Mouse (Mus musculus) midbrain, embryonic 14.5 days (tissue): ENCODE results near the gene Rhobtb3. TPM values are rescaled to one million over a fixed set of nuclear protein-coding genes. Genes with fewer than 3 reads are reported as not detected.

Experiments
- ATAC-seq: fragments of 200-750 bp; cut with Nextera tagmentation; 2 replicates; pipeline ENCODE4 v1.8.0; 2017; ENCODE audit warnings: moderate number of reproducible peaks, moderate library complexity; ENCODE audit not compliant: low FRiP score, low TSS enrichment
- DNase-seq: peaks from one replicate; pipeline ENCODE4 v3.0.0-alpha.2; 2015
- H3K27ac ChIP-seq: fragments of 300-500 bp; sonication (generic); replicated peaks from 2 replicates; pipeline ENCODE4 v1.5.1; 2014; ENCODE audit warnings: mild to moderate bottlenecking, low read depth, low read length, moderate library complexity
- H3K27me3 ChIP-seq: fragments of 300-500 bp; sonication (generic); 2 replicates; pipeline ENCODE4 v1.6.1; 2014; ENCODE audit warnings: low read length, control low read depth, mixed read lengths; ENCODE audit not compliant: control insufficient read depth, insufficient read depth
- H3K36me3 ChIP-seq: fragments of 300-500 bp; sonication (generic); 2 replicates; pipeline ENCODE4 v1.6.1; 2014; ENCODE audit warnings: low read length, control low read depth; ENCODE audit not compliant: control insufficient read depth, insufficient read depth
- H3K4me1 ChIP-seq: fragments of 300-500 bp; sonication (generic); 2 replicates; pipeline ENCODE4 v1.6.1; 2014; ENCODE audit warnings: mild to moderate bottlenecking, antibody characterized with exemption, low read length, control low read depth; ENCODE audit not compliant: control insufficient read depth, insufficient read depth
- H3K4me2 ChIP-seq: fragments of 300-500 bp; sonication (generic); 2 replicates; pipeline ENCODE4 v1.6.1; 2014; ENCODE audit warnings: mild to moderate bottlenecking, low read length, moderate library complexity
- H3K4me3 ChIP-seq: fragments of 300-500 bp; sonication (generic); replicated peaks from 2 replicates; pipeline ENCODE4 v1.5.1; 2014; ENCODE audit warnings: low read depth, low read length
- H3K9ac ChIP-seq: fragments of 300-500 bp; sonication (generic); replicated peaks from 2 replicates; pipeline ENCODE4 v1.6.1; 2014; ENCODE audit warnings: mild to moderate bottlenecking, low read length, moderate library complexity
- H3K9me3 ChIP-seq: fragments of 300-500 bp; sonication (generic); 2 replicates; pipeline ENCODE4 v1.6.1; 2016; ENCODE audit warnings: low read length, control low read depth, mixed read lengths; ENCODE audit not compliant: control insufficient read depth
- WGBS: fragments of 180-500 bp; shearing (Covaris S2); extraction: QIAGEN DNeasy Blood & Tissue Kit; methylation state at CpG from one replicate; pipeline ENCODE4 v1.1.7; 2014; 5-methylcytosine and 5-hydroxymethylcytosine counted together
- polyA plus RNA-seq: library from polyadenylated mRNA; unstranded; fragments of >200 nt; fragmentation: Nextera tagmentation; extraction: Ambion mirVana; gene quantifications from 2 replicates; pipeline ENCODE4 v1.2.1, GENCODE M21; 2014

The Rhobtb3 gene
- polyA plus RNA-seq, 1 experiment from 2014 or later, result 40.6 TPM

DNA sequence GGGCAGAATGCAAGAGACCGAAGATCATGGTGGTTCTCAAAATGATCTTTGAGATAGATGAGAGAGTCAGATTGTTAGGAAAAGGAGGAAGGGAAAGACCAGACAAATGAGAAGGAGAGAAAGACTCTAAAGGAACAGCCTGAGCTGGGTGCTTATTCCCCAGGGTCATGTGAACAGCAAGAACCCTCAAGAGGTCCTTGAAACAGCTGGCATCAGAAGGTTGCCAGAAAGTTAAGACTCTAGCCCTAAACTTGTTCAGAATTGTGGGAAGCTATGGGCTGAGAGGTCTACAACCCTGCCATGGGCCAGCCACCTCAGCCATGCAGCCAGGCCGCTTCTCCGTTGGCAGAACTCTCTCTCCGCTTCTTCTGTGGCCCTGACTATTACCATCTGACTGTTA lies 105.2 kb downstream of the Rhobtb3 start:
- no peaks in the 10 kb centered on the region for H3K27me3 ChIP-seq
- no peak for DNase-seq
- H3K9ac ChIP-seq, result no peak overlapping the region; the same call in 1 of the 2 replicates
- ATAC-seq, result no peak
- no peaks in the 10 kb centered on the region for H3K9me3 ChIP-seq
- no peaks in the 10 kb centered on the region for H3K36me3 ChIP-seq
- H3K27ac ChIP-seq, result no peak overlapping the region
- H3K4me3 ChIP-seq, result no peak overlapping the region
- peaks cover 20% of the 10 kb centered on the region; the same call in 1 of the 2 replicates for H3K4me1 ChIP-seq
- no peak overlapping the region for H3K4me2 ChIP-seq
- WGBS, result 97% methylated on average over 4 of the region's 4 CpGs

DNA sequence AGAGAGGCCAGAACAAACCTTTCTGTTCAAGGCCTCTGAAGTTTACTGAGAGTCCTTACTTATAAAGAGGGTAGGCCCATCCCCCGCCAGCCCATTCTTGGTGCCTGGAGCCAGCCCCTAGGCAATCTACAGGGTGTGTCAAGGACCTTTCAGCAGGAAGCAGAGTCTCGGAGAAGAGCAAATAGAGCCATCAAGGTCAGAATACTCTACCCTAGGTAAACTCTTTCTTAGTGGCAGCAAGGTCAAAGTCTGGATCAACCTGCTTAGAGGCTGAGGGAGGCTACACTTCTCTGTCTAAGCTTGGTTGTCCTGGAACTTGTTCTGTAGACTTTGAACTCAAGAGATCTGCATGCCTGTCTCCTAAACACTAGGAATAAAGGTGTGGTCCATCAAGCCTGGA lies 108.3 kb downstream of the Rhobtb3 start:
- Histone ChIP-seq H3K4me1 (0 out of 2 replicates have a peak, but pooled peaks cover 4% of the 10 kb centered on the region), H3K9ac (no peak overlapping the region), H3K9me3 (no peaks in the 10 kb centered on the region), H3K27ac (no peak overlapping the region), H3K27me3 (no peaks in the 10 kb centered on the region), H3K4me2 (no peak overlapping the region), H3K36me3 (no peaks in the 10 kb centered on the region), H3K4me3 (no peak overlapping the region)
- no peak for ATAC-seq
- 61% methylated on average over 2 of the region's 2 CpGs for WGBS
- DNase-seq, result no peak

DNA sequence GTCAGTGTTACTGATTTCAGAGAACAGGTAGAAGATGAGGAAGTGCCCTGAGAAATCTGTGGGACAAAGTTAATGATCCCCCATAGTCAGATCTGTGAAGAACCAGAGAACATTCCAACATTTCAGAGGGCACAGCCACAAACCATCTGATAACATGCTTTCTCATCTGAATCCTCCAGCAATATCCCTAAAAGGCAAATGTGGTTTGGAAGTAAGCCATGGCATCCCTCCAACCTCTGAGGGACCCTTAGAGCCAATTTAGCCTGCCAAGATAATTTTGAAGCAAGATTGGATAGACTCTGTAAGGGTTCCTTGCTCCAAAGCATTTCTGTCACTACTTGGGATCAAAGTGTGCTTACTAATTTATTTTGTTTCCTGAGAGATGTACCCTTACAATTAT lies 110.2 kb downstream of the Rhobtb3 start:
- Histone ChIP-seq H3K4me2 (no peak overlapping the region), H3K27me3 (no peaks in the 10 kb centered on the region), H3K9me3 (no peaks in the 10 kb centered on the region), H3K36me3 (no peaks in the 10 kb centered on the region), H3K4me1 (no peaks in the 10 kb centered on the region), H3K4me3 (no peak overlapping the region), H3K9ac (no peak overlapping the region), H3K27ac (no peak overlapping the region)
- DNase-seq (no peak), ATAC-seq (no peak)

DNA sequence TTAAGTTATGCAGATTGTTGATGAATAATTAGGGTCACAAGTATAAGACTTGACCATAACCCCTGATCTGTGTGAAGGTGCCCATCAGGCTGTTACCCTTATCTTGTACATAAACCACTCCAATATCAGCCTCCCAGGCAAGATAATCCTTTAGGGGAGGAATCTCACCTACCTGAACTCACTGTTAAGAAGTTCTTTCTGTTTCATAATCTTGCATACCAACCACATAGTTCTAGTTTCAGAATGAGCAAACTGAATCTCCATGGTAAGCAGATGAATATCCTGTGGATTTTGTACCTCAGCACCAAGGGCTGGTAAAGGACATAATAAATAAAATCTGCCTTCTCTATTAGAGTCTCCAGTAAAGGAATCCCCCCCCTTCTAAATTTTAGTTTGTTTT lies 111.0 kb downstream of the Rhobtb3 start:
- ATAC-seq (no peak), DNase-seq (no peak)
- Histone ChIP-seq H3K27ac (no peak overlapping the region), H3K4me2 (no peak overlapping the region), H3K9ac (no peak overlapping the region), H3K9me3 (no peaks in the 10 kb centered on the region), H3K36me3 (no peaks in the 10 kb centered on the region), H3K27me3 (no peaks in the 10 kb centered on the region), H3K4me1 (no peaks in the 10 kb centered on the region), H3K4me3 (no peak overlapping the region)

DNA sequence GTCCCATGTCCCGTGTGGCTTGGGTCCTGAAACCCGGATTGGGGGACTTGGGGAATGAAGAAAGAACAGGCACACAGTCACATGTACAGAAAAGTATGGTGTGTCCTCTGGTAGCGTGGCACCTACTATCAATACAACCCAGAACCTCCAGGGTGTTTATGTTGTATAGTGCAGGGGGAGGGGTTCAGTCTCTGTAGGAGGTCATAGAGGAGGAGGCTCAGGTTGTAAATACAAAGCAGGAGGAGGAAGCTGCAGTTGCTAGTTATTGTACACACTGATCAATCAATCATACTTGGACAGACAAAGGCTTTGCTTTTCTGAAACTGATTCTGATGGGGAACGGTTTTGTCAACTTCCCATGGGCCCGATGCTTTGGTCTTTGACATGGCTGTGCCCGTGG lies 112.0 kb downstream of the Rhobtb3 start:
- ATAC-seq (no peak), DNase-seq (no peak)
- H3K27me3 ChIP-seq, result no peaks in the 10 kb centered on the region
- H3K27ac ChIP-seq, result no peak overlapping the region
- no peak overlapping the region for H3K9ac ChIP-seq
- no peaks in the 10 kb centered on the region for H3K36me3 ChIP-seq
- WGBS, result 83% methylated on average over 6 of the region's 6 CpGs
- no peak overlapping the region for H3K4me2 ChIP-seq
- no peaks in the 10 kb centered on the region for H3K9me3 ChIP-seq
- H3K4me3 ChIP-seq, result no peak overlapping the region
- H3K4me1 ChIP-seq, result no peaks in the 10 kb centered on the region

DNA sequence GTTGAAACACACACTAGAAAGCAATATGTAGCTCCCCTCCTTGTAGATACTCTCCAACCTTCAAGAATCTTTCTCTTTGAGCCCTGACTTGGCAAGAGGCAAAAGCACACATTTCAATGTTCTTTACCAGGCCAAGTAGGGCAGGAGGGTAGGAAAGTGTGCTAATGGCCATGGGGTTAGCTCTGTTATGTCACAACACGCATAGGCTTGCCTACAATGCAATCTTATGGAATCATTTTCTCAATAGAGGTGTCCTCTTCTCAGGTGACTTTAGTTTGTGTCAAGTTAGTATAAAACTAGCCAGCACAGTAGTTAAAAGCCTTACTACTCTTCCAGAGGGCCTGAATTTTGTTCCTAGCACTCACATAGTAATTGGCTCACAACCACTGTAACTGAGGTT lies 113.0 kb downstream of the Rhobtb3 start:
- Histone ChIP-seq H3K4me3 (no peak overlapping the region), H3K36me3 (no peaks in the 10 kb centered on the region), H3K27ac (no peak overlapping the region), H3K9ac (no peak overlapping the region), H3K27me3 (no peaks in the 10 kb centered on the region), H3K4me1 (no peaks in the 10 kb centered on the region), H3K4me2 (no peak overlapping the region), H3K9me3 (no peaks in the 10 kb centered on the region)
- 91% methylated on average over 1 of the region's 1 CpGs for WGBS
- DNase-seq (no peak), ATAC-seq (no peak)

DNA sequence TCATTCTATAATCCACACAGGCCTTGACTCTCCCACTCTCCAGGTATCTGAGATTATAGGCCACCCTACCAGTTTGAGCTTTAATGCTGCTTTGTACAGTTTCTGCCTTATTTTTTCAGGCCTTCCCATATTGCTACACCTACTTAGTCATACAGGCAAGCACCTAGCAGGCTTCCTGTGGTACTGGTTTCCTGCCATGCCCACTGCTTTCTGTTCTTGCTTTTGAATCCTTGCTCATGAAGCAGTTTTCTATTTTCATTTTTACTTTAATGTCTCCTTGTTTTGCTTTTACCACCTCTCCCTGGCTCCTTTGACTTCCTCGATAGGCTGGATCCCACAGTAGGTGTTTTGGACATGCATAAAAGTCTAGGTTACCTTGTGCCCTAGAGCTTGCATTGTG lies 118.3 kb downstream of the Rhobtb3 start:
- H3K27ac ChIP-seq, result no peak overlapping the region
- 86% methylated on average over 1 of the region's 1 CpGs for WGBS
- no peak overlapping the region for H3K4me3 ChIP-seq
- ATAC-seq (no peak), DNase-seq (no peak)
- H3K36me3 ChIP-seq, result no peaks in the 10 kb centered on the region
- no peak overlapping the region for H3K4me2 ChIP-seq
- H3K9me3 ChIP-seq, result no peaks in the 10 kb centered on the region
- H3K27me3 ChIP-seq, result no peaks in the 10 kb centered on the region
- no peak overlapping the region for H3K9ac ChIP-seq
- no peaks in the 10 kb centered on the region for H3K4me1 ChIP-seq

DNA sequence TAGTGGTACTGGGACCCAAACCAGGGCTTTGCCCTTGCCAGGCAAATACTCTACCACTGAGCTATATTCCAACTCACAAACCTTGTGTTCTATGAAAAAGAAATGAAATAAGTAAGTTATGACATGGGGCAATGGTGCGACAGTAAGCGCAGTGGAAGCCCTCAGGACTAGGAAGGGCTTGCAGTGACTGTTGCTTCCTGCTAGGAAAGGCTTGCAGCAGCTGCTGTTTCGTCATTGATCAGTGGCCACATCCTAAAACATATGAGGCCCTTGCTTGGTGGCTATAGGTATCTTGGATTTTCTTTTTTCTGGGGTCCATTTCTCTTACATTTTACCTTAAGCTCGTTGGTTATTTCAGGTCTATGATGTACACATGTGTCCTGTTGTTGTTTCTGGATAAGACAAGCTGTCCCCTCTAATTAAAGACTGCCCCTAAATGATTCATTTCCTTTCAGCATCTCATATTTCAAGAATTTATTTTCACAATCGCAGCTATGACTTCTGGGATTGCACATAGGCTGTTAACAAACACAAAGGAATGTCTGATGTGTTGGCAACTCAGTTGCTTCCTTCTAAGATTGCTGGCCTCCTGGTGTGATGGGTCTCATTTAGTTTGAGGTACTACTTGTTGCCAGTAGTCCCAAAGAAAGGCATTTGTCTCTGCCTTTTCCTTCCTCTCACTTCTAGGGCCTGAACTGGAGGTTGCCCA lies 119.0 kb downstream of the Rhobtb3 start:
- no peak overlapping the region for H3K4me2 ChIP-seq
- H3K4me3 ChIP-seq, result no peak overlapping the region
- no peaks in the 10 kb centered on the region for H3K36me3 ChIP-seq
- H3K9me3 ChIP-seq, result no peaks in the 10 kb centered on the region
- no peak overlapping the region for H3K27ac ChIP-seq
- H3K27me3 ChIP-seq, result no peaks in the 10 kb centered on the region
- ATAC-seq, result no peak
- H3K4me1 ChIP-seq, result no peaks in the 10 kb centered on the region
- no peak overlapping the region for H3K9ac ChIP-seq
- 86% methylated on average over 5 of the region's 5 CpGs for WGBS
- no peak for DNase-seq

DNA sequence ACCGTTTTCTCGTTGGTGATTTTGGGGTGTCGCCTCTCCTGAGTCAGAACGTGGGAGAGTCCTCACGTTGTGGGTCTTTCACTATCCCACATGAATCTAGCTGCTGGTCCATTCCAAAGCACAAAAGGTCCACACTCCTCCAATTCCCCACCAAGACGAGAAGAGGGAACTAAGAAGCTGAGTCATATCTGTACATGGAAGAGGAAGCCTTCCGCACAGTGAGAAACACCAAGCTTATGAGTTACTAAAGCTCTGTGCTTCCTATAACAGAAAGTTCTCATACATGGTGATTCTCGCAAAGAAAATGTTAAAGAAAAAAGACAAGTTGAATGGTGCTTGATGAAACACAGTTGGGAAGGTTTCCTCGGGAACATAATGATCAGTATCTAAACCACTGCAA lies 120.5 kb downstream of the Rhobtb3 start:
- Histone ChIP-seq H3K36me3 (no peaks in the 10 kb centered on the region), H3K4me1 (no peaks in the 10 kb centered on the region; the same call in 1 of the 2 replicates), H3K9ac (no peak overlapping the region), H3K27me3 (no peaks in the 10 kb centered on the region), H3K27ac (no peak overlapping the region), H3K4me3 (no peak overlapping the region), H3K9me3 (no peaks in the 10 kb centered on the region), H3K4me2 (no peak overlapping the region)
- ATAC-seq, result no peak
- no peak for DNase-seq
- WGBS, result 96% methylated on average over 9 of the region's 9 CpGs
